16 mouse cellular contexts compared by ENCODE assay signal in genomic region chr4:141886385-141886968, GRCm38 (mm10). TPM values are rescaled to one million over a fixed set of nuclear protein-coding genes. Genes with fewer than 3 reads are reported as not detected.
DNase-seq lines count a peak whose midpoint lies in the region; ATAC-seq and TF ChIP-seq lines count a peak whose summit lies in the region.
"Had no signal": no experiment of that assay in that cellular context is flagged by ENCODE, and none has a peak within 500 bp of the region (broad histone marks: within the 10 kb centered on the region; RNA-seq: fewer than 3 reads in every experiment).

No protein-coding gene starts in this region.

- ATAC-seq in heart, embryonic 11.5 days (replicated peaks; ENCODE audit: insufficient number of reproducible peaks, low FRiP score, low TSS enrichment): peak; percentile 37; the same call in 1 of the 2 replicates
- ATAC-seq in kidney, postnatal 0 days (replicated peaks; ENCODE audit: low FRiP score, low read depth): peak; percentile 51; the same call in 1 of the 2 replicates
- ATAC-seq in hindbrain, postnatal 0 days: no peak
- ATAC-seq: forebrain, embryonic 15.5 days had no signal

- H3K4me1 ChIP-seq in heart, embryonic 11.5 days (ENCODE audit: control insufficient read depth, insufficient read depth, low read length): peaks cover 44% of the 10 kb centered on the region
- H3K4me1 ChIP-seq in kidney, postnatal 0 days (replicated peaks; ENCODE audit: insufficient read depth, low read length): peaks cover 7% of the 10 kb centered on the region; the same call in 1 of the 2 replicates
- no peaks in the 10 kb centered on the region for H3K4me1 ChIP-seq in kidney, adult 2 months (ENCODE audit: control insufficient read depth, insufficient read depth, low read length)
- H3K4me1 ChIP-seq in hindbrain, postnatal 0 days (ENCODE audit: insufficient read depth, low read length): 0 out of 2 replicates have a peak, but pooled peaks cover 3% of the 10 kb centered on the region
- H3K4me1 ChIP-seq: forebrain, embryonic 15.5 days had no signal

- peak overlapping the region; percentile 60 for H3K27ac ChIP-seq in heart, embryonic 11.5 days (ENCODE audit: low read depth, low read length)
- H3K27ac ChIP-seq in kidney, postnatal 0 days: no peak overlapping the region
- no peak overlapping the region for H3K27ac ChIP-seq in kidney, adult 2 months (ENCODE audit: insufficient read depth, low read depth, low read length)
- no peak overlapping the region for H3K27ac ChIP-seq in hindbrain, postnatal 0 days
- H3K27ac ChIP-seq: forebrain, embryonic 15.5 days; lung, embryonic 15.5 days had no signal

- DNase-seq in heart, postnatal 25 days (ENCODE audit: low spot score): no peak
- DNase-seq in kidney, postnatal 0 days (ENCODE audit: low spot score): peak; percentile 78
- no peak for DNase-seq in kidney, adult 2 months
- no peak for DNase-seq in brain, embryonic 14.5 days (ENCODE audit: low read depth)
- DNase-seq in hindbrain, postnatal 0 days (ENCODE audit: low spot score): no peak
- DNase-seq in cerebellum, postnatal 10 days: no peak
- no peak for DNase-seq in thymus, postnatal 36 days
- DNase-seq: adrenal gland, postnatal 36 days; gastrocnemius, postnatal 25 days; kidney, postnatal 4 days; right cerebral cortex, postnatal 4 days had no signal

- H3K4me3 ChIP-seq in heart, embryonic 11.5 days (ENCODE audit: low read depth, low read length): no peak overlapping the region
- no peak overlapping the region for H3K4me3 ChIP-seq in kidney, postnatal 0 days (replicated peaks; ENCODE audit: low read depth, low read length)
- H3K4me3 ChIP-seq in kidney, adult 2 months (ENCODE audit: insufficient read depth, low read depth, low read length): no peak overlapping the region
- no peak overlapping the region for H3K4me3 ChIP-seq in hindbrain, postnatal 0 days (ENCODE audit: low read length)
- H3K4me3 ChIP-seq: forebrain, embryonic 15.5 days; lung, embryonic 15.5 days had no signal

- H3K27me3 ChIP-seq in heart, embryonic 11.5 days (ENCODE audit: control insufficient read depth, insufficient read depth, low read length): no peaks in the 10 kb centered on the region
- H3K27me3 ChIP-seq in kidney, postnatal 0 days (ENCODE audit: insufficient read depth, low read length): no peaks in the 10 kb centered on the region
- H3K27me3 ChIP-seq in kidney, adult 2 months (replicated peaks; ENCODE audit: control insufficient read depth, insufficient read depth, low read length): no peaks in the 10 kb centered on the region
- no peaks in the 10 kb centered on the region for H3K27me3 ChIP-seq in hindbrain, postnatal 0 days (ENCODE audit: insufficient read depth, low read length)
- H3K27me3 ChIP-seq: forebrain, embryonic 15.5 days; lung, embryonic 15.5 days had no signal

- intact Hi-C loops in heart, postnatal 25 days (cut with DNase I): no loop called here

- WGBS in heart, embryonic 11.5 days (ENCODE audit: insufficient replicate concordance): 21% methylated on average over 6 of the region's 6 CpGs
- 31% methylated on average over 6 of the region's 6 CpGs for WGBS in kidney, postnatal 0 days
- WGBS in kidney, adult 2 months: 38% methylated on average over 6 of the region's 6 CpGs
- 54% methylated on average over 6 of the region's 6 CpGs for WGBS in hindbrain, postnatal 0 days

- no peaks in the 10 kb centered on the region for H3K36me3 ChIP-seq in heart, embryonic 11.5 days (ENCODE audit: control insufficient read depth, insufficient read depth, low read length)
- no peaks in the 10 kb centered on the region for H3K36me3 ChIP-seq in kidney, postnatal 0 days (ENCODE audit: insufficient read depth, low read length)
- H3K36me3 ChIP-seq in kidney, adult 2 months (ENCODE audit: control insufficient read depth, insufficient read depth, low read length): no peaks in the 10 kb centered on the region
- H3K36me3 ChIP-seq in hindbrain, postnatal 0 days (ENCODE audit: insufficient read depth, low read length): no peaks in the 10 kb centered on the region
- H3K36me3 ChIP-seq: forebrain, embryonic 15.5 days; lung, embryonic 15.5 days had no signal

- no peak overlapping the region for H3K4me2 ChIP-seq in heart, embryonic 11.5 days
- no peak overlapping the region for H3K4me2 ChIP-seq in kidney, postnatal 0 days (ENCODE audit: low read length)
- H3K4me2 ChIP-seq in hindbrain, postnatal 0 days (ENCODE audit: low read depth, low read length): no peak overlapping the region
- H3K4me2 ChIP-seq: forebrain, embryonic 15.5 days; lung, embryonic 15.5 days had no signal

- H3K9me3 ChIP-seq in heart, embryonic 11.5 days (replicated peaks; ENCODE audit: control insufficient read depth, low read length): no peaks in the 10 kb centered on the region
- H3K9me3 ChIP-seq in kidney, postnatal 0 days (replicated peaks; ENCODE audit: low read length): no peaks in the 10 kb centered on the region
- H3K9me3 ChIP-seq in hindbrain, postnatal 0 days (ENCODE audit: low read length): no peaks in the 10 kb centered on the region
- H3K9me3 ChIP-seq: forebrain, embryonic 15.5 days; lung, embryonic 15.5 days had no signal

- TF ChIP-seq POLR2A in kidney, adult 2 months (IDR thresholded peaks at IDR 0.05; ENCODE audit: low read depth, low read length): no peak
- no peak for TF ChIP-seq POLR2A in brain, embryonic 14.5 days (IDR thresholded peaks at IDR 0.05; ENCODE audit: borderline replicate concordance, extremely low read depth, insufficient read depth, insufficient read length, poor library complexity, severe bottlenecking)

- H3K9ac ChIP-seq in heart, embryonic 11.5 days (ENCODE audit: low read depth, low read length): no peak overlapping the region
- H3K9ac ChIP-seq in kidney, postnatal 0 days (ENCODE audit: low read depth, low read length): no peak overlapping the region
- no peak overlapping the region for H3K9ac ChIP-seq in hindbrain, postnatal 0 days (replicated peaks; ENCODE audit: low read length)
- H3K9ac ChIP-seq: forebrain, embryonic 15.5 days; lung, embryonic 15.5 days had no signal

- TF ChIP-seq CTCF in kidney, postnatal 0 days (IDR thresholded peaks at IDR 0.05; ENCODE audit: low read depth): no peak
- TF ChIP-seq CTCF in kidney, adult 2 months (conservative IDR thresholded peaks at IDR 0.05; ENCODE audit: insufficient read depth, insufficient read length, low read depth, low read length): no peak
- TF ChIP-seq CTCF in brain, embryonic 14.5 days (IDR thresholded peaks at IDR 0.05; ENCODE audit: borderline replicate concordance, extremely low read depth, insufficient read depth, insufficient read length): 0 out of 2 replicates have a peak, but pooled peaks have one; percentile 0
- TF ChIP-seq CTCF in hindbrain, postnatal 0 days (IDR thresholded peaks at IDR 0.05; ENCODE audit: low read depth): peak; percentile 10; the same call in 1 of the 2 replicates

RNA-seq across cellular contexts. Expression of gene Efhd2, which starts 11.8 kb away (rescaled TPM):
- polyA plus RNA-seq in heart, embryonic 11.5 days (2014; fragmentation: Nextera tagmentation; extraction: Ambion mirVana): 59.2 and 63.4 TPM in 2 replicates
- total RNA-seq in heart, postnatal 25 days (2021): 10 to 100 TPM; 16.4 to 21.6 TPM
- polyA plus RNA-seq in kidney, postnatal 0 days (2015; fragmentation: Nextera tagmentation; extraction: Ambion mirVana): 48.3 and 51.3 TPM in 2 replicates
- 36.3 and 41.0 TPM in 2 replicates for polyA plus RNA-seq in kidney, adult 2 months (2012; rRNA removed)
- polyA plus RNA-seq in brain, embryonic 14.5 days (2012; rRNA removed): 72.6 and 78.7 TPM in 2 replicates
- total RNA-seq in hindbrain, postnatal 0 days (2014; rRNA removed): 39.4 and 49.2 TPM in 2 replicates
- 62.5 and 64.8 TPM in 2 replicates for polyA plus RNA-seq in hindbrain, postnatal 0 days (2015; fragmentation: Nextera tagmentation; extraction: Ambion mirVana)

RNA-seq across cellular contexts. Expression of gene Ctrc, which starts 40.3 kb away (rescaled TPM):
- not detected in 2 replicates for polyA plus RNA-seq in heart, embryonic 11.5 days (2014; fragmentation: Nextera tagmentation; extraction: Ambion mirVana)
- total RNA-seq in heart, postnatal 25 days (2021): not detected
- polyA plus RNA-seq in kidney, postnatal 0 days (2015; fragmentation: Nextera tagmentation; extraction: Ambion mirVana): not detected in 2 replicates
- polyA plus RNA-seq in kidney, adult 2 months (2012; rRNA removed): 0.10 TPM in 1 of 2 replicates, not detected in the other
- polyA plus RNA-seq in brain, embryonic 14.5 days (2012; rRNA removed): not detected in 2 replicates
- total RNA-seq in hindbrain, postnatal 0 days (2014; rRNA removed): not detected in 2 replicates
- polyA plus RNA-seq in hindbrain, postnatal 0 days (2015; fragmentation: Nextera tagmentation; extraction: Ambion mirVana): not detected in 2 replicates
- total RNA-seq: adrenal gland, postnatal 36 days; gastrocnemius, postnatal 25 days; hematopoietic stem cell, adult 5-6 weeks; megakaryocyte-erythroid progenitor cell, adult 5-6 weeks had no signal
- polyA plus RNA-seq: forebrain, embryonic 15.5 days; lung, embryonic 15.5 days had no signal

Comparison
In these comparisons a context has a peak if more than half of its experiments do, and no peak if none do; other contexts are left out.
1. CTCF ChIP-seq: peak in brain, embryonic 14.5 days (single experiment) and hindbrain, postnatal 0 days (single experiment); none in kidney, postnatal 0 days (single experiment) and kidney, adult 2 months (single experiment).